Mouse (Mus musculus) urinary bladder, adult 18-20 months (tissue): ENCODE results near the gene Hsdl1.

Source experiments
- DNase-seq, 2 experiments: peaks; one replicate each; pipeline ENCODE4 v3.0.0; 2022; ENCODE audit warnings: low spot score in 2 of 2, mixed read lengths in 2 of 2

The Hsdl1 gene

DNA sequence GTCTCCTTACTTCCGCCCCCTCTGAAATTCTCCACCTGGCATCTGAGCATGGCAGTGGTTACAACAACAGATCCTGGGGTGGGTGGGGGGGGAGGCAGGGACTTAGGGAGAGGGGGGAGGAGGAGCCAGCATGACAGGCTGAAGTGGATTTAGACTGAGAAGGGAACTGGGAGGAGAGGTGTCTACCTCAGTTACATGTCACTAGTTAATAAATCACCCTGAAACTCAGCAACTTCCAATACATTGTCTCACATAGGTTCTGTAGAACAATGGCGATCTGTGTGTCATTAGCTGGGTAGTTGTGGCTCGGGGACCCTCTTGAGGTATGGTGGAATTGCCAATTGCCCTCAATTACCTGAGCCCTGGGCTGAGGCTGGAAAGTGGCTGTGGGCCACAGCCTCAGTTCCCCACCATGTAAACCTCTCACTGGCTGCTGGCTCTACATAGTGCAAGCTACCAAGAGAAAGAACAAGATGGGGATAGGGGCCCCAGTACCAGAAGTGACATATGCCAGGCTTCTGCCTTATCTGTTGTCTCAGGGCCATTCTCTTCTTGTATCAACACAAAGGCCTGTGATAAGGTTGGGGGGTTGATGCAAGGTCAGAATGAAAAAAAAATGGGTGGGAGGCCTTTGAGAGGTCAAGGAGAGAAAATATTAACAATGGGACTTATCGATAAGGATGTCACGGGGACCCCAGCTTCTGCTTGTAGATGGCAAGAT is 5.6 kb upstream of the Hsdl1 start:
- no peak for DNase-seq

DNA sequence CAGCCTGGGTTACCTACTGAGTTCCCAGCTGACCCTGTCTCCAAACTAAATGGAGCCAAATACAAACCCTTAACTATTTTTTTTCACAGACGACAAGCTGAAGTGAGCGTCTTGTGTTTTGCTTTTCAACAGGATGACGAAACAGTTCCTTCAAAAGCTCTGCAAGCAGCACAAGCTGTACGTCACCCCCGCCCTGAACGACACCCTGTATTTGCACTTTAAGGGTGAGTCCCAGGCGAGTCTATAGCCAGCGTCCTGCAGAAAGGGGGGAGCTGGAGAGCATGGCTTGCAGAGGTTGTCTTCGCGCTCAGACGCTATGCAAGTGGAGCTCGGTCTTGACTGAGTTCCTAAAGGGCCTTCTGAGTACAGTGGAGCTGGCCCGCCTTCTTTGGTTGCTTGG is 4.1 kb upstream of the Hsdl1 start:
- no peak for DNase-seq

DNA sequence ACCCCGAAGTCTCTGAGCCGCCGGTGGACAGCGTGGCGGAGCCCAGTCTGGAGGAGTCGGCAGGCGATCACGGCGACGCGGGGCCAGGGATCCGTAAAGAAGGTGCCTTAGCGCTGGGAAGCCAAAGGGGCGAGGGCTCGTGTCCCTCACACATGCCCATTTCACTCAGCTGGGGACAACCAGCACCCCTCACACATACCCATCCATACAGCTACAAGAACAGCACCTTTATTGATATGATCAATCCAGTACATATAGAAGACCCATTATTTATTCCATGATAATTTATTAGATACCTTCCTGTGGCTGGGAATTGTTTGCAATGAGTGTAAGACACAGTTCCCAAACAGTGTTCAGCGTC is 363 bp upstream of the Hsdl1 start:
- DNase-seq, result no peak

DNA sequence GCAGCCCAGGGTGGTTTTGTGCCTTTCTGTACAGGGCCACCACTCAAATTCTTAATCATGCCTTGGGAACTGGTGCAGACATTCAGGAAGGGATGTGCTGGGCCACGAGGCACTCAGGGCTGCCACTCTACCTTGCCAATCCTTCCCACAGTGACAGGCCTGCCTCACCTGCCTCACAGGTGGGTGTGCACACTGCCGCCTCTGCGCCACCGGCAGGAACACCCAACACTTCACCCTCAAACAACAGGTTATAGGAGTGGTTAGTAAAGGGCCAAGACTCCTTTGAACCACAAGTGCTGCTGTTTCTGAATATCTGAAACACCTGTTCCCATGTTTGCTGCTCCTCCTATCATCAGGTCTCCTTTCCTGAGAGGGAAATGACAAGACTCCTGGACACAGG is 2.6 kb downstream of the Hsdl1 start:
- no peak for DNase-seq

DNA sequence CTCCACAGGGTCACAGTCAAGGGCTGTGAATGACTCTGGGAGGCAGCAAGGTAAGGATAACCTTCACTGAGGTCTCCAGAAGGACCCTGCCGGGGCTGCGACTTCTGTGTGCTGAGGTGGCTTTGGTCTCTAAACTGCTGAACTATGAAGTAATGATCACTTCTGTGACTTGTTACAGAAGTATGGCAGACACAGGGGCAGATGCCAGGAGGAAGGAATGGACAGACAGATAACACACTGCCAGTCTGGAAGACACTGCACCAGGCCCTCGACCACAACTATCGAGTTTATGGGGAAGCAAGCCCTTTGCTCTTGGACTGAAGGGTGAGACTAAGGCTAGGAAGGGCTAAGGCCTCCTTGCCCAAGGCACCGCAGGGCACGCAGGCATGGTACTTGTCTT is 3.8 kb downstream of the Hsdl1 start:
- no peak for DNase-seq

DNA sequence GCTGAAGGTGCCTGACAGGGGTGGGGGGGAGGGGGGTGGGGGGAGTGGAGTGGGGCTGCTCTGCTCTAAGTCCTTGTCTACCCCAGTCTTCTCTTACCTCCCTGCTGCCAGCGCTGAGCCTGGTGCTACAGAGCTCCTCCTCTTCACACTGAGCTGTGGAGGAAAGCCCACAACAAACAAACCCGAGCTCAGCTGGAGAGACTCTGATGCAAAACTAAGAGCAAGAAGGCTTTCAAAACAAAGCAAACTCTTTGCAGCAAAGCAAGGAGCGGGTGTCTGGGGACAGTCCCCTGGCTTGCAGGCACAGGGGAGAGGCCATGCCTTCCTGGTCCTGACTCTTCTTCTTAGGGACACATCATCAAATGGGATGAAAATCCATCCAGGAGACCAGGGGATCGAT is 5.1 kb downstream of the Hsdl1 start:
- DNase-seq, result no peak

DNA sequence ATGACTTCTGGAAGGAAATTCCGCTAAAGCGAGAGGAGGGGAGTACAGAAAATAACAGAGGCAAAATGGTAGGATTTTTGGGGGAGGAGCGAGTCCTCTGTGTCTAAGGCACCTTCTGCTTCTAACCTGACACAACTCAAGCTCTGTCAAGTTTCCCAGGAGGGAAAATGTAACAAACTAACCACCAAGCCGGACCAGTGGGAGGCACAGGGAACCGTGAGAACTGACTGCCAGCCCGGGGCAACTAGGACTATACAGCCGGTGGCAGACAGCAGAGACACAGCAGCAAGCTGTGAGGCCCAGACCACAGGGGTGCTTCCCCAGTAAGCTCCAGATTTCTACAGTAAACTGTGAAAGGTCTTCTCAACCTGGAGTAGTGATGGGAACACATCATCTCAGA is 6.0 kb downstream of the Hsdl1 start:
- no peak for DNase-seq

DNA sequence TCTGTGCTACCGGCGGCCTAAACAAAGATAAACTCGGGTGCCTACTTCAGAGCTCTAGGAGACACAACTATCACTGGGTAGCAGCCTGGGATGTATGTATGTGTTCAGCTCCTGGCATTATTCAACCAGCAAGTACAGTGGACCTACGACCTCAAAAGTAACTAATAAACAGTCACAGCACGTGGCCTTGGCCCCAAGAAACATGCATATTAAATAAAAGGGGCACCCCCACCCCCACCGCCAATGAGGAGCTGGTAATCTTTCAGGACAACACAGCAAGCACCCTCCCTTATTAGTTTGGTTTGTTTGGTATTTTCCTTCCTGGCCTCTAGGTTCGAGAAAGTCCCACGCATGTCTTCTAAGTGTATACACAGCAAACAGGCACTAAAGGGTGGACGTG is 6.7 kb downstream of the Hsdl1 start:
- no peak for DNase-seq

DNA sequence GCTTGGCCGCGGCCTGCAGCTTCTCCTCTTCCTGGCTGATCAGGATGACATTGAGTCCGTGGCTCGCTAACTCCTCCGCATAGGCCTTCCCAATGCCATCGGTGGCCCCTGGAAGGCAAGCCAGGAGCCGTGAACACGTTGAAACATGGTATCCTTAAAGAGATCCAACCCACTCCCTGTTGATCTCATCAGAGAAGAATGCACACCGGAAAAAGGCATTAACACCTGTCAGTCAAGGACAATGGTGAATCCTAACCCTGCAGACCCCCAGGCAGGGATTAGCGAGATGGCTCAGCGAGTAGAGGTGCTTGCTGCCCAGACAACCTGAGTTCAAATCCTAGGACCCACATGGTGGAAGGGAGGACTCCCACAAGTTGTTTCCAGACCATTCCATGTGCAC is 8.6 kb downstream of the Hsdl1 start:
- DNase-seq, result no peak

DNA sequence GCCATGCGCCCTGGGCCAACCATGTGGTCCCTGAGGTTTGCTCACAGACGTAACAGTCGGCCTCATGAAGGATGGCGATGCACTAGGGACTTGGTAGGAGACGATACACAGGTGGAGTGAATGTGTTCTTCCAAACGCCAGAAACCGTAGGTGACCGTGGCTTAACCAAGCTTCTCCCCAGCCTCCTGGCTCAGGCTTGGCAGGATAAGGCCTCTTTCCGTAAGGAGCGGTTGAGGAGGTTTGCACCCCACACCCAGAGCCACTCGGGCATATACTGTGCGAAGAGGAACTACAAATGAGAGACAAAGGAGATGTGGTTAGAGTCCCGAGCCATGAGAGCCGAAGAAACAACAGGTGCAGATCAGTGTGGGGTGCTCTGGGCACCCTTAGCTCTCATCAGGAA is 11.1 kb downstream of the Hsdl1 start:
- DNase-seq, result no peak

DNA sequence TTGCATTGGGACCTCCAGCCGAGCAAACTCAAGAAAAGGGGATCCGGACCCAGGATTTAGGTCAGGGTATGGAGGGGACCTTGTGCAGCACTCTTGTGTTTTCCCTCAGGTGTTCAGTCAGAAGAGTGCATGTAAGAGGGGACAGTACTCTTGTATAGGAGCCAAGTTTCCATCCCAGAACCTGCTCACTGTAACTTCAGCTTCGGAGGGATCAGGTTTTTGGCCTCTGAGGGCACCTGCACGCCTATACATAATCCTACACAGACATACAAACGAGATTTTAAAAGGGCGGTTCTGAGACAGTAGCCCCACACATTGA is 15.6 kb downstream of the Hsdl1 start:
- DNase-seq, result no peak

DNA sequence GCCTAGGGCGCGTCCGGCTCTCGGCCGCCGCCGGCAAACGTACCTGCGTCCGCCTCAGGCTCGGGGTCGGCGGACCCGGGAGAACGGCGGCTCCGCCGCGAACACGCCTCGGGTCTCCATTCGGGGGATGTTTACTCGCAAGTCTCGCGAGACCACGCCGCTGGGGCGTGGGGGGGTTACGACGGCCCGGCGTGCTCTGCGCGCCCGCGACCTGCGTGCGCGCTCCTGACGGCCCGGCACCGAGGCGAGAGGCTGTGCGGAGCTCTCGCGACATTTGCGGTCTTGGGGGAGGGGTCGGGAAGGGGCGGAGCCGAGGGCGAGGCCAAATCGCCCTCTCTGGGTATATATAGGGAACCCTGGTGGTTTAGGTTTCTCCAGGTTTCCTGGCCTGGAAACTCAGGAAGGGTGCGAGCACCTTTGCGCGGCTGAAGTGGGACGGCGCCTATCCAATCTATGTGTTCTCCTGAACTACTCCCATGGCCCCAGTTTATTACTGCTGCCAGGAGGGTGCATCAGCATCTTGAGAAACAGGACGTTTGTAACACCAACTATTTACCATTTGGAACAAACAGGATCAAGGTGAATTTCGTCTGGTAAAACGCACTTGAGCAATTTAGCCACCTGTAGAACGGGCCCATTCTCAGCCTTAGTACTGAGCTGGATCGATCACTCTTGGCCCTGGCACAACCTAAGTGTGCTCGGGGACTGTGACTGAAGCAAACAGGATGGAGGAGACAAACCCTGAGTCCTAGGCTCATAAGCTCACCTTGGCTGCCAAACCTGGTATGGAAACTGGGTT is 16.2 kb downstream of the Hsdl1 start, which contains the start of gene Mbtps1:
Mbtps1 (minus strand) TSS at position 133 of the 799 bp plus-strand sequence.
- peak; percentile 97 to 99 for DNase-seq

DNA sequence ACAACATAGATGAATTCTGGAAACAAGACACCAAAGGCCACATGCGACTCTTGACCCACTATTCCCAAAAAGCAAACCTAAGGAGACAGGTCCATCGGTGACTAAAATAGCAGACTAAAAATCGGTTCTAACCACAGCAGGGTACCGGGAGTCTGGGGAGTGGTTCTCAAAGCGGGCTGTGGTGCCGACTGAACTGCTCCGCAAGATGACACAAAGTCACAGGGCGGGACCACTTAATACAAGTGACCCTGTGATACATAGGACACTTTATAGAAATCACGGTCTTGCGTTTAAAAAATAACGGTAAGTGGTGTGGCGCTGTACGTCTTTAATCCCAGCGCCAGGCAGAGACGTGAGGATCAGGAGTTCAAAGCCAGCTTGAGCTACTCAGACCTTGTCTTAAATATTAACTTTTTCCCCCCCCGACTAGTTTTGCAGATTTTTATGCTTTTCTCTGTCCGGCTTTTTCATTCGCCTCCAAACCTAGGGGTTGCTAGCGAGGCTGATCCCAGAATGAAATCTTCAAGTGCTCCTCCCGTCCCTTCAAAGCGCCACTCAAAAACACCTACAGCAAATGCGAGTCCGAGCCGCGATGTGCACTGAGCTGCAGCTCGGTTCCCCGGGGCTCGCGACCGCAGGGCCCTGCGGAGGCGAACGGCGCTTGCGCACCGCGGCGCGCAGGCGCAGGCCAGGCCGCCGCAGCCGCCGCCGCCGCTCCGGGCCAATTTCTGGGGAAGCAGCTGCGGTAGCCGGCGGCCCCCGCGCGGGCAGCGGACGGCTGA is 17.0 kb downstream of the Hsdl1 start:
- DNase-seq, result no peak

DNA sequence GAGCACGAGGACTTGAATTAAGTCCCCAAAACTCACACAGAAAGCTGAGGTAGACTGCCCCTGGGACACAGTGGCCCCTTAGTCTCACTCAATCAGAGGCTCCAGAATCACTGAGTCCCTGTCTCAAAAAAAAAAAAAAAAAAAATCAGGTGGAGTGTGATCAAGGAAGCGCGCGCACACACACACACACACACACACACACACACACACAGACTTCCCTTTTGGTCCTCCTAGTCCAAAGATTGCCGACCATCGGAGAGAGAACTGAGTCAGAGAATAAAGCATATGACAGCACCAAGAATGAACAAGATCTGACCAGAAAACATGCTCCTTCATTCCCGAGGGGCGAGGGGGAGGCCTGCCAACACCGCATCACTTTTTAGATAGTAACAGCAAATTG is 17.9 kb downstream of the Hsdl1 start:
- no peak for DNase-seq

DNA sequence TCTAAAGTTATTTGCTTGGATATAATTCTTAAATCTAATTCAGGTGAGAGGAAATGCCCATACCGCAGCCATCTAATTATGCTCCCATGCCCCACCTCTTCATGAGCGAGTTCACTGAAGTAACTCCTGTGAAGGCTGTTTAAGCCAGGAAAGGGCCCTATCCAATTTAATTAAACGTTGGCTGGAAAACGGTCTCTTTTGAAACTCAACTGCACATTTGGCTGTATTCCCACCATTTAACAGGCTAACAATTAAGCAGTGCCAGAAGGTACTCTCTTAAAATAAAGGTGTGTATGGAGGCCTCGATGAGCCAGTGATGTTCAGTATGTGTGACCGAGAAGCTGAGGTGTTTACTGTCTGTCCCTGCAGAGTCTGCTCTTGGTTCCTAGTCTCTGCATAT is 19.1 kb downstream of the Hsdl1 start:
- no peak for DNase-seq

DNA sequence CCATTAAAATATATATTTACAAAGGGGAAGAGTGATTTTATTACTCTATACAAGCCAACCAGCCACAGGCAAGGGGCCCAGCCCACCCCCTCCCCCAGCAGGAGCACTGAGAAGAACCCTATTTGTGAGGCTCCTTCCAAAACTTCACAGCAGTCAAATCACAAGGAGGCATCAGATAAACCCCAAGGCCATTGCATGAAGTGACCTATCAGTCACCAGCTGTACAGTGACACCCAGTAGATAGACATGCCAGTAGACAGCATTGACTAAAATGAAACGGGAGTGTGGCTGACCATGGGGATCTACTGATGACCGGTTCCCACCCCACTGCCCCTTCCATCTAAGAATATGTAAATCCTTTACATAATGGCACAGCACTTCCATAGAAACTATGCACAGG is 22.0 kb downstream of the Hsdl1 start:
- no peak for DNase-seq

DNA sequence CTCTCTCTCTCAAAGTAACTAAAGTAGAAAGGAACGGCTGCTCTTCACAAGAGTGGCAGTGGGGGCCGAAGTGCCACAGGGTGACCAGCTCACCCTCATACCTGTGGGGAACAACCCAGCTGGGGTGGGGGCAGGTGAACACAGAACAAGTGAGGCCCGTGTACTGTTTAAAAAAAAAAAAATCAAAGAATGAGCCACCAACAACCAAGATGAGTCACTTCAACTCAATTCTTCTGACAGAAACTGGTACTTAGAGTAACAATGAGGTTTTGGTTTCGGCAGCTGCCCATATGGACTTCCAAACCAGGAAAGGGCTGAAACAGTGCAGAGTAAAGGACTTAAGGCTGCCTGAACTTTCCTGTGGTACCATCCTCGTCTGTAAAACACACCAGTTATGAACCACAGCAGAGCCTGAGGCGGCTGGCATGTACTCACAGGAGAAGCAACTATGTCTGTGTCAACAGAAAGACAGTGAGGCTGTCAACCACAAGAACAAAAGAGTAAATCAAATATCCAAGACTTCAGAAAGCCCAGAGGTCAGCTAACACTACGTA is 26.3 kb downstream of the Hsdl1 start:
- no peak for DNase-seq

DNA sequence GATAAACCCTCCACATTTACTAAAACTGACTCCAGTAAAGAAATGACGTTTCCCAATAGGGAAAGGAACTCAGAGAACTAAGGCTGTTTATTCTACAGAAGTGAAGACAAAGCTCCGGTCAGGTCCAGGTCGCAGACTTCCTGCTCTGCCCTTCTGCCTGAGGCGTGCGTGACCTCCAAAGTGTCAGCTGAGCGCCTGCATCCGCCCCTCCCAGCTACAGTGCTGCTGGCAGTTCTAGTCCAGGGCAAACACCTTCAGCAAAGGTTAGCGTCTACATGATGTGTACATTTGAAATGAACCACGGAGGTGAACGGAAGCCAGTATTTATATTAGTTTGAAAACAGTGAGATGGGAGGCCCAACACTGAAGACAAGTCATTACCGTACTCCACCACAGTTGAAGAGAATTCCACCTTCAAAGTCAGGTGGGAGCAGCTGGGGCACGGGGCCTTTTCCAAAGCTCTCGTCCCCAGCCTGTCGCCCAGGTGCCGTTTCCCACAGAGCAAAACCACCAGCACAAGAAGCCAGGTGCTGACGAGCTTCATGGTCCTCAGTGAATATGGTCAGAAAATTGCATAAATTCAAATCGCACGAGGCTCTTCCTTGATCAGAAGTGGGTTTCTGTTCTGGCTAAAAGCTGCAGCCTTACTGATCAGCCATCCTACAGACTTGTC is 27.8 kb downstream of the Hsdl1 start:
- DNase-seq, result no peak

DNA sequence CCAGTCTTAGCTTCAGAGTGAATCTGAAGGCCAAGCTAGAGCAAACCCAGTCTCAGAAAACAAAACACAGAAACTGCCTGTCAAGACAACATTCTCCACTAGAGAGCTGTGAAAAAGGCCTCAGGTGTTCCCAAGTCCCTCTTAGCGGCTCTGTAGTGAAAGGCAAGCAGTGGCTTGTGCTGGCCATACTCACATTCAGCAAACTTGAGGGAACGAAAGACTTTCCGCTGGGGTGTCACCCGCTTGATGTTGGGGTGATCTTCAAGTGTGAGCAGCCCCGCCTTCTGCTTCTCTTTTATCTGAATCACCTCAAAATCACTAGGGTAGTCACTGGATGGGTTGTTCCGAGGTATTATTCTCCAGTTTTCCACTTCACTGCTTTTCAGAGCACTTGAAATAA is 29.2 kb downstream of the Hsdl1 start:
- DNase-seq, result no peak

DNA sequence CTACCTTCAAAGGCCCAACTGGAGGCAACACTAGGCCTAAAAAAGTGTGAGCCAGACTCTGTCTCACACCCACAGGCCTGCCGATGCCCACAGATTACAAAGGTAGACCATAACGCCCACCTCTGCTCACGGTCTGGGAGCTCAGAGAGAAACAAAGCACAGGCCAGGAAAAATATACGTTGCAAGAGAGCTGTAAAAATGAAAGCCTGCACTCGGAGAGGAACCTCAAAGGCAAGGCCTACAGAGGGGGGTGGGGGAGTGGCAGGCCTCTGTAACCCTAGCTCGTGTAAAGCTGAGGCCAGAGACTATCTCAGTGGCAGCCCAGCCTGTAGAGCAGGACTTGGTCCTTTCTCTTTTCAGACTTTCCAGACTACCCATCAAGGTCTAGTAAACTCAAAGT is 29.8 kb downstream of the Hsdl1 start:
- no peak for DNase-seq

DNA sequence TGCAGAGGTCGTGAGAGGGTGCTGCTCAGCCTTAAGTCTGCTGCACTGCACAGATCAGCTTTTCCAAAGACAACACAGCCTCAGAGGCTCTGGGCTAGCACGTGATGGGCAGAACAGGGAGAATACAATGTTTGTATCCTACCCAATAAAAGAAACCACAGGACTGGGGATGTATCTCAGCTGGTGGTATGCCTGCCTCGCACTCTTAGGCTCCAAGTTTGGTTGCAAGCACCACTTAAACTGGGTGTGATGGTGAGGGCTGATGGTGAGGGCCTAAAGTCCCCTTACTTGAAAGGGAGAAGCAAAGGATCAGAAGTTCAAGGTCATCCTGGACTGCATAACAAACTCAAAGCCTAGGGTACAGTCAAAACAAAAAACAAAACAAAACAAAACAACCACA is 30.4 kb downstream of the Hsdl1 start:
- no peak for DNase-seq

DNA sequence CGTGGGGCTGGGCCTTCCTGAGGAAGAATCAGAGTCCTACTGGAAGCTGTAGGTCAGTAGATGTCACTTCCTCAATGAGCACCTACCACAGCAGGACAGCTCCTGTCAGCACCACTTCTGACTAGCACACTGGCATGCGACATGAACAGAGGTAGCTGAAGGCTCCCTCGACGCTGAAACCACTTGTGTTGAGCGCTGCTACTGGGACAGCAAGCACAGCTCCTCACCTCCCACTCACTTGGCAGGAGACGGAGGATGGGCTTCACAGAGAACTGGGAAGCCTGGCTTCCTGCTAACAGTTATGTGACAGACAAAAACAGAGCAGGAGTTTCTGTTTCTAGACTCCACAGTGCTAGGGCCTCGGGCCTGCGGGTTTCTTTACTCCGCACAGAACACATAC is 43.0 kb downstream of the Hsdl1 start:
- no peak for DNase-seq
